Mouse (Mus musculus) cerebellum, adult 2 months (tissue): ENCODE measurements at regions not wholly inside any gene's neighbourhood (a gene's known extent, or its start where the extent isn't known, plus 50 kb on each side); places are given as distances from the start of the nearest gene placed in this dataset.
A peak's percentile ranks its signal among the peaks of the same experiment; 100 is the strongest.
"Not testable (repeated sequence)": the region's sequence is repeated elsewhere in the genome, so short reads cannot be mapped to it uniquely, and the experiment has no call there.

Source experiments
- DNase-seq, 2 experiments: peaks; one replicate each; pipeline ENCODE4 v3.0.0; 2021
- H3K27ac ChIP-seq: fragments of 200-500 bp; 2 replicates; pipeline ENCODE4 v1.5.1; 2012; ENCODE audit warnings: low read length, control low read depth, inconsistent platforms; ENCODE audit not compliant: insufficient read depth
- H3K27me3 ChIP-seq: fragments of 200-500 bp; 2 replicates; pipeline ENCODE4 v1.6.1; 2012; ENCODE audit warnings: inconsistent platforms, mild to moderate bottlenecking, low read length, moderate library complexity; ENCODE audit not compliant: control insufficient read depth, insufficient read depth
- H3K4me1 ChIP-seq: fragments of 200-500 bp; 2 replicates; pipeline ENCODE4 v1.6.1; 2011; ENCODE audit warnings: low read length; ENCODE audit not compliant: control insufficient read depth, insufficient read depth
- H3K4me3 ChIP-seq: fragments of 200-500 bp; replicated peaks from 2 replicates; pipeline ENCODE3; 2011; ENCODE audit warnings: mild to moderate bottlenecking, low read depth, low read length, control low read depth; ENCODE audit not compliant: insufficient read depth
- CTCF ChIP-seq: fragments of 200-500 bp; IDR thresholded peaks from 2 replicates; pipeline ENCODE4 v1.5.1; 2011; ENCODE audit warnings: low read depth, mild to moderate bottlenecking, control low read depth, low read length, moderate library complexity, borderline replicate concordance; ENCODE audit not compliant: insufficient read depth
- POLR2A ChIP-seq: fragments of 200-500 bp; IDR thresholded peaks from 2 replicates; pipeline ENCODE4 v1.6.1; 2011; ENCODE audit warnings: low read length, control low read depth, borderline replicate concordance; ENCODE audit not compliant: insufficient read depth
- WGBS: fragments of 180-500 bp; shearing (Covaris S2); methylation state at CpG from one replicate; pipeline ENCODE4 v1.1.7; 2018; 5-methylcytosine and 5-hydroxymethylcytosine counted together

- peak; percentile 14 to 43 for DNase-seq
- Histone ChIP-seq H3K4me3 (no peak overlapping the region), H3K27ac (no peak overlapping the region), H3K27me3 (no peaks in the 10 kb centered on the region), H3K4me1 (no peaks in the 10 kb centered on the region)
- no peak for TF ChIP-seq POLR2A
- TF ChIP-seq CTCF, result no peak
- 7% methylated on average over 5 of the region's 5 CpGs for WGBS
Measured at GRCm38 (mm10) chr4:66691598-66692220, 135.7 kb upstream of the Tlr4 start.

DNA sequence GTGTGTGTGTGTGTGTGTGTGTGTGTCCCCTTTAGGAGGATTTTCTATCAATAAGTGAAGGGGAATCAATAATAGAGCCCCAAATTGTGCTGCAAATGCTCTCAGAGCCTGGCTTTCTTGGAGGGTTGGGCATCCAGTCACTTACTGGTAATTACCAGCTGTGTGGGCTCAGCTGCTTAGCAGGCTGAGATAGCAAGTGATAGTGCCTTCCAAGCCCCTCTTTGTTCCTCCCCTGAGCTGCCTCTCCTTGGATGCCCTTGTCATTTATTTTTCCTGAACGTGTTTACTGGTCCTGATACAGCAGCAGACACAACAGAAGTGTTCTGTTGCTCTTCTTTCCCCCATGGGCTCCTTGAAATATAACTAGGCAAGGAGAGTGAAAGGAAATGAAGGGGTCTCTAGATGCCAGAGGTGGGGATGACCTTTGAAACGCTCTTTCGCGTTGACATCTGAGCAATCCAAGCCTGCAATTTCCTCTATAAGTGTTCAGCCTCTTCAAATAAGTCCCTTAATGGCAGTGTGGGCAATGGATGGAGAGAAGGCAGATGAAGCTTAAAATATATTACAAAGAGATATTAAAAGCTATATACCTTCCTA, 133.3 kb upstream of the Tlr4 start:
- no peak overlapping the region for H3K4me3 ChIP-seq
- H3K27ac ChIP-seq, result no peak overlapping the region
- no peak for DNase-seq
- no peak for TF ChIP-seq POLR2A
- no peaks in the 10 kb centered on the region for H3K27me3 ChIP-seq
- H3K4me1 ChIP-seq, result no peaks in the 10 kb centered on the region
- WGBS, result 80% methylated on average over 4 of the region's 4 CpGs

- TF ChIP-seq POLR2A, result no peak
- TF ChIP-seq CTCF, result no peak
- H3K4me3 ChIP-seq, result no peak overlapping the region
- no peak for DNase-seq
- no peak overlapping the region for H3K27ac ChIP-seq
- H3K4me1 ChIP-seq, result no peaks in the 10 kb centered on the region
- 60% methylated on average over 6 of the region's 6 CpGs for WGBS
- no peaks in the 10 kb centered on the region for H3K27me3 ChIP-seq
Measured at GRCm38 (mm10) chr4:66715821-66716760, 111.3 kb upstream of the Tlr4 start.

DNA sequence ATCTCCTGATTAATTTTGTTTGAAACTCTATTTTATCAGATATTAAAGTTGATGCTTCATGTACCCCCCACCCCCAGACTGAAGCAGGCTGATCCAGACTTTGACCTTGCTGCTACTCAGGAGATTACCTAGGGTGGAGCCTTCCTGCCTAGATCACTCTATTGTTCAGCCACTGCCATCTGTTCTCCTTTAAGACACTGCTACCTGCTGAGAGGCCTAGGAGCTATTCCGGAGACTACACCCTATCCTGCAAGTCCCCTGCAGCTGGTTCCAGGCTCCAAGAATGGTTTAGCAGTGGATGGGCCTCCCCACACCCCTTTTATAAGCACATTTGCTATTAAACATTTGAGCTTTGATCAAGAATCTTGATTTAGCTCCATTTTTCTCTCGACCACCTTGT, 90.0 kb upstream of the Tlr4 start:
- no peak overlapping the region for H3K27ac ChIP-seq
- no peaks in the 10 kb centered on the region for H3K27me3 ChIP-seq
- no peak for DNase-seq
- 36% methylated on average over 2 of the region's 2 CpGs for WGBS
- TF ChIP-seq CTCF, result no peak
- TF ChIP-seq POLR2A, result no peak
- H3K4me1 ChIP-seq, result no peaks in the 10 kb centered on the region
- no peak overlapping the region for H3K4me3 ChIP-seq

- not testable (repeated sequence) for H3K4me1 ChIP-seq, H3K27me3 ChIP-seq, H3K4me3 ChIP-seq, DNase-seq, H3K27ac ChIP-seq
- 96% methylated on average over 19 of the region's 19 CpGs for whole genome bisulfite sequencing
Measured at GRCm38 (mm10) chr4:66743421-66743820, 84.0 kb upstream of the Tlr4 start.

DNA sequence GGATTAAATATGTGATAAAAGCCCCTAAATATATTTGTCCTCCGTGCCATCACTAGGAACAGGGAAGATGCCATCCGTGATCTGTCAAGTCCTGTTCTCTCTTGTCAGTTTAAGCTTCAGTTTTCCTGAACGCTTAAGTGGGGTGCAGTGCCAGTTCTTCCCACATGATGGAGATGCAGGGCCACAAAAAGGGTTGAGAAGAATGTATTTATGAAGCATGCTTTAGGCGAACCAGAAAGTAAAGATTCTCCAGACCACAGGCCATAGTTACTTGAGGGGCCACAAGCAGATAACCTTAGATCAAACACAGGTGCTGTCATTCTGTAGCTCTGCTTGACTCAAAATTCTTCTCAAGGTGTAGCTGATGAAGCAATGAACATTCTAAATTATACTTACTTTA, 58.6 kb upstream of the Tlr4 start:
- H3K27ac ChIP-seq, result no peak overlapping the region
- peak; percentile 78 to 86 for DNase-seq
- peak; percentile 90 for TF ChIP-seq CTCF
- no peak for TF ChIP-seq POLR2A
- 9% methylated on average over 4 of the region's 4 CpGs for WGBS
- H3K27me3 ChIP-seq, result no peaks in the 10 kb centered on the region
- H3K4me3 ChIP-seq, result no peak overlapping the region
- H3K4me1 ChIP-seq, result peaks cover 3% of the 10 kb centered on the region; the same call in 1 of the 2 replicates
